In genomic region chr3:53657744-53658534, GRCm38 (mm10) we compare ENCODE assay signal across 8 mouse cellular contexts. TPM values are rescaled to one million over a fixed set of nuclear protein-coding genes. Genes with fewer than 3 reads are reported as not detected.
A peak's percentile ranks its signal among the peaks of the same experiment; 100 is the strongest.
DNase-seq lines count a peak whose midpoint lies in the region; ATAC-seq and TF ChIP-seq lines count a peak whose summit lies in the region.

No protein-coding gene starts in this region.

- peak; percentile 37 for DNase-seq in kidney, adult 18-20 months
- DNase-seq in kidney, adult 11 months, result no peak
- DNase-seq in heart, postnatal 0 days (ENCODE audit: low spot score), result peak; percentile 63
- peak; percentile 54 for DNase-seq in limb, embryonic 10.5 days (ENCODE audit: low spot score)
- no peak for DNase-seq in adipocyte (ENCODE audit: low spot score)

- 0 out of 2 replicates have a peak, but pooled peaks have one; percentile 52 for ATAC-seq in common myeloid progenitor, adult 5-6 weeks (replicated peaks; ENCODE audit: low read depth, poor library complexity, severe bottlenecking)
- ATAC-seq in heart, postnatal 0 days (ENCODE audit: insufficient read depth, low read depth), result no peak; the same call in 1 of the 2 replicates
- ATAC-seq in midbrain, embryonic 12.5 days (ENCODE audit: low FRiP score, low read depth), result no peak
- no peak for ATAC-seq in CD4-positive, CD25-positive, alpha-beta regulatory T cell, adult 4 months

- peak overlapping the region; percentile 57 for H3K4me3 ChIP-seq in heart, postnatal 0 days (ENCODE audit: low read depth, low read length)
- H3K4me3 ChIP-seq in limb, embryonic 10.5 days, result peak overlapping the region; percentile 66
- H3K4me3 ChIP-seq in midbrain, embryonic 12.5 days, result peak overlapping the region; percentile 64

- H3K27me3 ChIP-seq in heart, postnatal 0 days (ENCODE audit: control insufficient read depth, insufficient read depth, low read length), result peaks cover 13% of the 10 kb centered on the region; the same call in 1 of the 2 replicates
- peaks cover 50% of the 10 kb centered on the region for H3K27me3 ChIP-seq in limb, embryonic 10.5 days (ENCODE audit: low read depth, poor library complexity, severe bottlenecking)
- H3K27me3 ChIP-seq in midbrain, embryonic 12.5 days, result peaks cover 32% of the 10 kb centered on the region

- peak; percentile 64 for TF ChIP-seq CTCF in heart, postnatal 0 days (IDR thresholded peaks at IDR 0.05; ENCODE audit: low read depth)

- peaks cover 4% of the 10 kb centered on the region; the same call in 1 of the 2 replicates for H3K36me3 ChIP-seq in heart, postnatal 0 days (replicated peaks; ENCODE audit: control insufficient read depth, insufficient read depth, low read length)
- peaks cover 16% of the 10 kb centered on the region for H3K36me3 ChIP-seq in limb, embryonic 10.5 days
- peaks cover 3% of the 10 kb centered on the region; the same call in 1 of the 2 replicates for H3K36me3 ChIP-seq in midbrain, embryonic 12.5 days

- 2% methylated on average over 21 of the region's 21 CpGs for WGBS in heart, postnatal 0 days
- WGBS in limb, embryonic 10.5 days, result 1% methylated on average over 21 of the region's 21 CpGs
- under 1% methylated on average over 21 of the region's 21 CpGs for WGBS in midbrain, embryonic 12.5 days

- peak overlapping the region; percentile 86 for H3K4me2 ChIP-seq in heart, postnatal 0 days (ENCODE audit: low read depth, low read length)
- peak overlapping the region; percentile 100 for H3K4me2 ChIP-seq in midbrain, embryonic 12.5 days (replicated peaks)

- H3K27ac ChIP-seq in heart, postnatal 0 days (ENCODE audit: low read depth), result no peak overlapping the region; the same call in 1 of the 2 replicates
- H3K27ac ChIP-seq in limb, embryonic 10.5 days, result no peak overlapping the region
- no peak overlapping the region for H3K27ac ChIP-seq in midbrain, embryonic 12.5 days (replicated peaks)

- H3K9me3 ChIP-seq in heart, postnatal 0 days (replicated peaks; ENCODE audit: control insufficient read depth, low read length), result 0 out of 2 replicates have a peak, but pooled peaks cover 13% of the 10 kb centered on the region
- H3K9me3 ChIP-seq in limb, embryonic 10.5 days (replicated peaks), result no peaks in the 10 kb centered on the region
- peaks cover 13% of the 10 kb centered on the region for H3K9me3 ChIP-seq in midbrain, embryonic 12.5 days

- no peak for TF ChIP-seq EP300 in heart, postnatal 0 days (IDR thresholded peaks at IDR 0.05; ENCODE audit: low read depth)

- peaks cover 9% of the 10 kb centered on the region for H3K4me1 ChIP-seq in heart, postnatal 0 days (ENCODE audit: control insufficient read depth, insufficient read depth)
- peaks cover 25% of the 10 kb centered on the region for H3K4me1 ChIP-seq in limb, embryonic 10.5 days
- H3K4me1 ChIP-seq in midbrain, embryonic 12.5 days, result peaks cover 16% of the 10 kb centered on the region

- H3K9ac ChIP-seq in heart, postnatal 0 days (replicated peaks; ENCODE audit: low read depth, low read length), result no peak overlapping the region
- H3K9ac ChIP-seq in midbrain, embryonic 12.5 days (replicated peaks), result no peak overlapping the region

RNA-seq across cellular contexts. Expression of gene Frem2, which starts 0.8 kb away (rescaled TPM):
- total RNA-seq in common myeloid progenitor, adult 5-6 weeks (2017), result not detected in 2 replicates
- 16.4 and 16.5 TPM in 2 replicates for total RNA-seq in heart, postnatal 0 days (2014; rRNA removed; ENCODE audit: low replicate concordance)
- polyA plus RNA-seq in heart, postnatal 0 days (2015; fragmentation: Nextera tagmentation; extraction: Ambion mirVana), result 1.4 and 1.7 TPM in 2 replicates
- 2.9 and 3.7 TPM in 2 replicates for polyA plus RNA-seq in limb, embryonic 10.5 days (2016; fragmentation: Nextera tagmentation; extraction: Ambion mirVana)
- polyA plus RNA-seq in midbrain, embryonic 12.5 days (2016; fragmentation: Nextera tagmentation; extraction: Ambion mirVana), result 1.6 and 2.0 TPM in 2 replicates
- polyA plus RNA-seq in CD4-positive, CD25-positive, alpha-beta regulatory T cell, adult 4 months (2017; shearing (Covaris generic)), result not detected

Comparison
In these comparisons a context has a peak if more than half of its experiments do, and no peak if none do; other contexts are left out.
1. DNase-seq: peak in kidney, adult 18-20 months (single experiment), heart, postnatal 0 days (single experiment) and limb, embryonic 10.5 days (single experiment); none in kidney, adult 11 months (single experiment) and adipocyte (single experiment).
2. Peak in every context shown above with its lines, with median percentiles within 50 percentile points of each other: H3K4me3 ChIP-seq.